Mouse (Mus musculus) right cerebral cortex, postnatal 4 days (tissue): ENCODE data around the gene Daam1.

Experiments used
- DNase-seq: peaks from one replicate; pipeline ENCODE4 v3.0.0-alpha.2; 2022

The Daam1 gene

DNA sequence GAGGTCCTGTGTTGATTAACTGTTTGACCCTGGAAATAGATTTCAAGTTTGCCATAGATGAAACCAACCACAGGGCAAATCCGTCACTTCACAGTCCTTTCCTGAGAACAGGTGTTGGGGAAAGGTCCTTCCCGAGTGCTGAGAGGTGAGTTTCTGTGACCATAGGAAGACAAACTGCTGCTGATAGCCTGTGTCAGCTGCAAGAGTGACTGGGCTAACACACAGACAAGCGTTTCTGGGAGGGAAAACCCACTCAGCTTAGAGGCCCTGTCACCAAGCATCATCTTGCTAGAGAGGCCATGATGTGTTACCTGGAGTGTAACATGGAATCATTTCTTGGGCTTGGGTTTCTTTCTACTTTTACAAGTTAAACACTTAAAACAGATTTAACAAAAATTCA lies 35.1 kb downstream of the Daam1 start:
- no peak for DNase-seq

DNA sequence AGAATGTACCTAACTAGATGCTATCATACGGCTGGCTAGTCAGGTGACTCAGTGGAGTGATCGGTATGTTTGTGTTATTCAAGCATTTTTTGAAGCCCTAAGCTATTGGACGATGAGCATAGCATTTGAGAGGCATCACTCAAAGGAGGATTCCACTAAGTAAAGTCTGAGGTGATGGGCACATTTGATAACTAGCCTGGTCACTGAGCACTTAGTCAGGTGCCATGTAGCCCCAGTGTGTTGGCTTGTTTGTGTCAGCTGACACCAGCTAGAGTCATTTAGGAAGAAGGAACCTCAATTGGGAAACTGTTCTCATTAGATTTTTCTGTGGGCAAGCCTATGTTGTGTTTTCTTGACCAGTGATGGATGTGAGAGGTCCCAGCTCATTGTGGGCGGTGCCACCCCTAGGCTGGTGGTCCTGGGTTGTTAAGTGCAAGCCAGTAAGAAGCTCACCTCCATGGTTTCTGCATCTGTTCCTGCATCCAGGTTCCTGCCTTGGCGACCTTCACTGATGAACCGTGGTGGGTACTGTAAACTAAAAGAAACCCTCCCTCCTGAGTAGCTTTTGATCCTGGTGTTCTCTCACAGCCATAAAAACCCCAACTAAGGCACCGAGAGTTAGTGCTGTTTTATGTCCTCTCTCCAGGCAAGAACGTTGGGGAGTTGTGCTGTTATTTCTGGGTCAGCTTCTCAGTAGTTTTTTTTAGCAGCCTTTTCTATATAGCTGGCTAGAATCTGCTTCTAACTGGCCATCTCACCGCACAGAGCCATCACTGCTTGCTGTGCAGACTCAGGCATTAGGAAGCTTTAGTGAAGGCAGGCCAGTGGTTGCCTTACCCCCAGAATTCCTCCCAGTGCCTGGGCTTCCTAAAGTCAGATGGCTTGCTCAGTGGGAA lies 36.7 kb downstream of the Daam1 start:
- DNase-seq = no peak

DNA sequence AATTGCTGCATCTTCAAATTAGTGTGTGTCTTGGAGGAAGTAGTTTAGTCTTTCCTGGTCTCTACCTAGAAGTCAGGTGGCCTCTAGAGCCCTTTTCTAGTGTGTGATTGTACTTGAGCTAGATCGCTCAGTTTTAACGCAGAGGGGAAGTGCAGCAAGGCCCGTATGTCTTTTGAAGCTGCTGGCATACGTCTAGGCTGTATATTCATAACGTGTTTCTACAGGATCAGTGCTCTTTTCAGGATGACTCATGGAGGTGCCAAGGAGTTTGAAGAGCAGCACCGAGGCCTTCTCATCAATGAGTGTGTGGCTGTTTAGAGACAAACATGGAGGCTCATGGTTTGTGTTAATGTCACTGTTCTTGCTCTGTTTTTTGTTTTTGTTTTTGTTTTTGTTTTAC lies 39.8 kb downstream of the Daam1 start:
- no peak for DNase-seq

DNA sequence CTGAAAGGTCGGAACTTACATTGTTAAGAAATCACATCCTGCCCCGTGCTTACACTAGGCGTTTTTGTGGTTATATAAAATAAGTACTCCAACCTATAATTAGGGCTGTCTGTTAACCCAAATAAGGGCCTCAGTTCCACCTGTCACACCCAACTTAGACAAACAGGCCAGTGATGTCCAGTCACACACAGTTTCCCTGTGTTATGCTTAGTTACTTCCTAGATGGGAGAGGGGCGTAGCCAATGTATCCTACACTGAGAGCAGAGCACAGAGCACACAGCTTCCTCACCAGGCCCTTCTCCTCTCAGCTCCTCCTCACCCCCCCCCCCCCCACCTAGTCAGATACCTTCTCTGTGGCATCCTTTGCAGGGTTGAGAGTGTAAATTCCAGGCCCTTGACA lies 41.5 kb downstream of the Daam1 start:
- no peak for DNase-seq

DNA sequence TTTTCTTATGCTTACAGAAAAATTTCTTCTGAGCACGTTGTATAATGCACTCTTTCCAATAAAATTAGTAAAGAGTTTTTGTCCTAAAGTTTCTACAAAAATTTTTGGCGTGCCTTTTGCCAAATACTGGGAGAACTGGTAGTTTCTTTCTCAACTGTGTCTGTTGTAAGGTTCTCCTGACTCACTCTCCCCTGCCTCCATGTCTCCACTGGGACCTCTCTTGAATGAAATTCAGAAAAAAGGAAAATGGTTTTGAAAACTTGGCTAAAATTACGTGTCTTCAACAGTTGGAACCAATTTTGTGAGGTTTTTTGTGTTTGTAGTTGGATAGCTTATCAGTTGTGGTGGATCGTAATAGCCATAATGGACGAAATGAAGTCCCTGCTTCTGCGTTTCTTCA lies 43.7 kb downstream of the Daam1 start:
- no peak for DNase-seq

DNA sequence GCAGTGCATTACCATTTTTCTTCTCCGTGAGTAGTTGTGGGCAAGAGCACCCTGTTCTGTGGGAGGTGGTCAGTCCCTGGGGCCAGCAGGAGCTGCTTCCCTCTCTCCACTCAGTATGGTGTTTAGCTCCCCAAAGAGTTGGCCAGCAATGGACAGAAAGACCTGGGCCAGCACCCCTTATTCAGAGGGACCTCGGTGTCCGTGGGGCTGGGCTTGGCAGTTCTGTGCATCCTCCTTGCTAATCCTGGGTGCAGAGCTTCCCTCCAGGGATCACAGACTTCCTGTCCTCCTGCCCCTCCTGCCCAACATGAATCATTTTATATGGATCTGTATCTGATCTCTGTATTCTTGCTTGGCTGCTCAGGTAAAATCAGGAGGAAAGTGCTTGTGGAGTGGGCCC lies 44.1 kb downstream of the Daam1 start:
- no peak for DNase-seq

DNA sequence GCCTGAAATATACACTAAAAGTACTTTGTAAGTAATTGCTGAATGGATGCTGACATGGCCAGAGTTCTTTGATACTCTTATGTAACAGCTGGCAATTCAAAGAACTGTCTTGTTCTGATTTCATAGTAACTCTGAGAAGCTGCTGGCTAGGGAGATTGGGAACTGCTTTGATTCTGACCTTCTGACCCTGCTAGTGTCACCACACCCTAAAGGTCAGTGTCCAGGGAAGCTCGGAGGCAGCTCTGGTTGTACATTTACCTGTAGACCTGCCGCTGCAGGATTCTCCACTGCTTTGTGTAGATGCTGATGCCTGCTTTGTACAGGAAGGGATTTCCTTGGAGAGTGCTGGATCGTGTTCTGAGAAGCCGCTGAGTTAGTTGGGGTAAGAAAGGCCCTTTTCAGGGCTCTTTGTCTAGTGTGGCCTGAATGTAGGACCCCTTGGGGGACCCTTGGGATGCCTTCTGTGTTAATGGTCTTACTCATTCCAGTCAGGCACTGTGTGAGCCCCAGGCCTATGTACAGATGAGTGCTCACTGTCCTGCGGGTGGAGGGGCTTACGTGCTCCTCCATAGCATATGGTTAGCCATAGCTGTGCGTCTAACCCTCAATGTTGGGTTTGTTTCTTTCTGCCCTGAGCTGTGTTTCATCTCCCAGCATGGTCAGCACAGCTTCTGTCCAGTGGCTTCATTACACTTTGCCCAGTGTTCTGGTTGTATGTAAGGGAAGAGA lies 45.0 kb downstream of the Daam1 start:
- DNase-seq = no peak

DNA sequence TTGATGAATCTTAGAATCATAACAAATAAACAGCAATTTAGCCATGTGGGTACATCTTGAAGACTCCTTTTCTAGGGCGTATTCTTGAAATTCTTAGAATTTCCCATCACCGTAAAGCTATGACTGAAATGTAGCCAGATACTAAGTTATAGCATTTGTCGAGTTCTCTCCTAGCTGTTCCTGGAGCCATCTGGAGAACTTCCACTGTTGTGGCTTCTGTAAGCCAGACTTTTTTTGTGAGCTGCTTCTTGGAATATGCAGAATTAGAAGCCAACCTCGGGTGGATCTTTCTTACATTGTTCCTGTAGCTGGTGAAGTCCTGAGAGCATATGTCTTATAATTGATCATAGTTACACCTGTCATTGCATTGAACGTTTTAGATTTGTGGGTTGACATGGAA lies 50.1 kb downstream of the Daam1 start:
- no peak for DNase-seq

DNA sequence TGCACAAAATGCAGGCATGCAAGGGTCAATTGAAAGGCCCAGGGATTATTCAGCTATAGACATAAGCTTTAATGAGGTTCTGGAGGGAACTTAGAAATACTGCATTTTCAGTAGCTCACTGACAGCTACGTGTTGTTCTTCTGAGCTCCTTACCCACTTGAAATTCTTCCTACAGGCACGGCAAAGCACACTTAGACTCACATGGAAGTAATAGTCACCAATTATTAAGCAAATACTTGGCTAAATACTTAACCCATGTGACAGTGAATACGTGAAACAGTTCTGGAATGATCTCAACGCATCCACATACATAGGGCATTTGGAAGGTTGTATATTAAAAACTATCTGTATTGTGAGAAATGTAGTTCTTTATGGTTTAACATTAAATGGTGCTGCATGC lies 50.6 kb downstream of the Daam1 start:
- no peak for DNase-seq

DNA sequence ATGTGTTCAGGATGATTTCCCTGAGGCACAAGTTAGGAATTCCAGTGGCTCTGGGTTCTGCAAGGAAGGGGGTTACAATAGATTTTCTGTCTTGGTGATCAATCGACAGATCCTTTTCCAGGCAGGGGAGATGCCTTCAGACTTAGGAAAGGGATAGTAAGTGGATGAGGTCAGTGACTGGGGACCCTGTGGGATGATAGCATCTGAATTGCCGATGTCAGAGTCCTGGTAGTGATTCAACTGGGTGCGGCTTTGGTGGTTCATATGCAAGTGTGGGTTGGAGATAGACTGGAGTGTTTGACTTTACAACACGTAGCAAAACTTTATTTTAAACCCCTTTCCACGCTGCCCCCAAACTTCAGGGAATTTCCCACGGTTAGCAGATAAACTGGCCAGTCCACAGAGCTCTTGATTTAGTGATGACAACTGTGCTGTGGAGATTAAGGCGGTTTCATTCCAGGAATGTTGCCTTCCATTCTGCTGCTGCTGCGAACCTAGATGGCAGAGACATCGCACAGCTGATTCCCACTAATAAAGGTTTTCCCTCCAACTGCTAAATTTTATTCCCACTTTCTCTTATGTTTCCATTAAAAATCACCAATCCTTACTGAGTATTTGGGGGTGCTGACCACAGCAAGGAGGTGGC lies 52.3 kb downstream of the Daam1 start:
- DNase-seq = no peak

DNA sequence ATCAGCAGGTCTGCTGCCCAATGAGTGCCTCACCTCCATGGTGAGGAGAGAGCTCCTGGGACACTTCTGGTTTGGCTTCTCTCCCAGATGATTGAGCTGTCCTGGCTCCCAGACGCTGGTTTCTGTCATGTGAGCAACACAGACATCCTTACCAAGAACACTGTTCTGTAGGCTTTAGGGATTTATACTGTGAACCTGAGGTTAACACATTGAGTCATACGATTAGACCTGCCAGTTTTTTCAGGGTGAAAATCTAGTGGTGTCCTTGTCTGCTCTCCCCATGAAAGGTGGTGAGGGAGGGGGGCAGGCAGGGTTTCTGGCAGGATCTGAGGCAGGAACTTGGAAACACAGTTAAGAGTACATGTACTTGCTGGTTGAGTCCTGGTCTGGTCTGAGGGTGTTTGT lies 54.3 kb downstream of the Daam1 start:
- DNase-seq = no peak

DNA sequence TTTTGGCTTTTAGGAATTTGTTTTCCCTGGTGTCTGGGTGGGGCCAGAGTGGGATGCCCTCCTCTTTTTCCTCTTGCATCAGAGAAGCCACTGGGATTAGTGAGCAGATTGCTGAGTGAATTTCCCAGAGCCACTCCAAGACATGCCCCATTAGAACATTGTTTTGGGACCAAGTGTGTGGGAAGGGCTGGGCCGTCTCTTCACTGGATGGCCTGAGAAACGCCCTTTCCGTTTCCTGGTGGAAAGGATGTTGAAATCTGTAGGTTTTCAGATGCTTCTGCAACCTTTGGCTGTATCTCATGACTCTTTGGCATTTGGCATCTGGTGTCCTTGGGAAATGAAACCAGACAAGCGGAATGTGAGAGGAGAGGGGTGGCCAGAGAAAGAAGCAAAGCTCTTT lies 54.8 kb downstream of the Daam1 start:
- DNase-seq = no peak

DNA sequence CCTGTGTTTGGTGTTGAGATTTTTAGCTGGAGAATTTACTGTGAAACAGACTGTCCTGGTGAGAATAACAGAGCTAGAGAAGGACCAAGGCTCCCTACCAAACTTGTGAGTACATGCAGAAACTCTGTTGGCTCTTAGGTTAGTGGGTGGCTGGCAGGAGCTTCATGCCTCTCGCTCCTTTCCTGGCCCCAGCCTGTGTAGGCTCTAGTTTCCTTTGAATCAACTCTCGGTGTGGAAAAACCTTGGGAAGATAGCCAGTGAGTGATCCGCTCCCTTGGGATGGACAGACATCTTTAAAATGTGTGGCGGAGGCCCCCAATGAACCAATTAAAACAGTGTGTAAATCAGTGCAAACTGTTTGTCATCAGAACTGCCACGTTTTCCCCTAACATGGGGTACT lies 55.5 kb downstream of the Daam1 start:
- no peak for DNase-seq

DNA sequence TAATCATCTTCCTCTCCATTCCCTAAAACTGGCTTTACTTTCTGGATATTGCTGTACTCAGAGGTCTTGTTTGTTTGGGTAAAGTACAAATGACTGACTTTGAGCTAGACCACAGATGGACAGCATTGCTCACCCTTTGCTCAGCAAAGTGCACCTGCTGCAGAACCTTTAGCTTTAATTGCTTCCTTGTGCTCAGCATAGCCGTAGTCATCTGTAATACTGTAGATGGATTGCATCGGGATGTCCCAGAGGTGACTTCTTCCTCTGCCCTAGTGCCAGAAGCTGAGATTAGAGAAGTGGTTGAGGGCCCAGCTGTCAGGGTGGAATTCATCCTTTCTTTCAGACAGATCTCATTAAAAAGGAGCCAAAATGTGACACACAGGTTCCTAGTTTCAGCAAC lies 56.1 kb downstream of the Daam1 start:
- no peak for DNase-seq

DNA sequence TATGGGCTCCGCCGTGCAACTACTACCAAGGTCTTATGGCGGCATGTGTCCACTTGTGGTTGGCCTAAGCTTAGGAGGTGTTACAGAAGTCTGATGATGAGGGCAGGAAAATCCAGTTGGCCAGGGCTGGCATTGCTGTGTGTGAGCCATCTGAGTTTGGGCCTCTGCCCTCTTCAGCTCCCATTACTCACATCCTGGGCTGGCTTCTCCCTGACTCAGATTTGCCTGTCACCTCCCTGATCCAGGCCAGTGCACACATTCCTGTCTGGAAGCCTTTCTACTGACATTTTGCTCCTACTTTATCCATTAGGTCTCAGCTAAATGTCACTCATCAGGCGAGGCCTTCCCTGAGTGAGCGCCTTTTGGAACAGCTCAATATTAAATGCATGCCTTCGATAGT lies 57.5 kb downstream of the Daam1 start:
- DNase-seq = no peak

DNA sequence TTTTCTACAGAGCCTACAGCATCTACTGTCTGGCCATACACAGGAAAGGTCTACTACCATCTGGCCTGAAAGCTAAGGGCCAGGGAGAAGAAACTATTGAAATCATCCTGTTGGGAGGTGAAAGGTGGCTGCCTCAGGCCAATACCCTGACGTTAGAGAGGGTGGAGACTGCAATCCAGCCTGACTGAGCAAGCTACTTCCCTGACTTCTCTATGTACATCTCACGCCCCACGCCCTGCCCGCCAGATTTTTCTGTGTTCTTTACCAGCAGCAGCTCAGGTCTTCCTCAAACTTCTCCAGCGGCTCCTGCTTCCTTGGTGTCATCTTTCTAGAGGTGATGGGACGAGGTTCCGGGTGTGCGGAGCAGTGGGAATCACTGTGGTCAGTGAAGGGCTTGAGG lies 58.4 kb downstream of the Daam1 start:
- DNase-seq = no peak

DNA sequence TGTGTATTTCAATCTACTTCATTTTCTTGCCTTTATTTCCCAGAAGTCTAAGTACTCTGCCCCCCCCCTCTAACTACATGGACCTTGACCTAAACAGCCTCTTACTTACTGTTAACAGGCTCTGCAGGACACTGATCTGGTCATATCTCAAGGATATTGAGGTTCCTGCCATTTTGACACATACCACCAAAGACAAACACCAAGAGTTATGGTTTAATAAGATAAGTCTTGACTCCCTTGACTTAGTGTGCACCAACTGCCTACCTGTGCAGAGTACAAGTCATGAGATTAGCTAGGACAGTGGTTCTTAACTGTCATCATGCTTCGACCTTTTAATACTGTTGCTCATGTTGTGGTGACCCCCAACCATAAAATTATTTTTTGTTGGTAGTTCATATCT lies 59.4 kb downstream of the Daam1 start:
- no peak for DNase-seq

DNA sequence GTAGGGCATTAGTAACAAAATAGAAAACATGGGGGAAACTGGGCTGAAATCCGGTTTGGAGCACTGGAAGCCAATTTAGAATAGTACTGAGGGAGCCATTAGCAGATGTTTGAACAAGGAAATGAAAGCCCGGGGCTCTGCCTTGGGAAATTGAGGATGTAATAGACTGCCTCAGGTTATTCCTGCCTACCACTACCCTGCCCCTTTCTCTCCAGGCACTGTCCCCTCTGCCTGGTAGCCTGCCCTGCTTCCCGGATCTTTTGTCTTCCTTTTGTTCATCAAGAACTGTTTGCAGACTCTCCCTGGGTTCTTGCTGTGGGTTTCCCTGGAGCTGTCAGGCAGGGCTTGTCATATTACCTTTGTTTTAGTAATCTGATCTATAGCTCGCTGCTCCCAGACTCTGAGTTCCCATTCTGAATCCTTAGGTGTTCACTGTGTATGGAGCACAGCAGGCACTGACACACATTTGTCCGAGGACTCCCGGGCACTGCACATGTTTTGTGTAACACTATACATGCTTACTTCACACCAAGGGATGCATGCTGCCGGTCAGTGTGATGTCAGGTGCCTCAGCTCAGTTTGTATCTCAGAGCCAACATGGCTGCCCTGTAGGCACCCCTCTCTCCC lies 61.0 kb downstream of the Daam1 start:
- no peak for DNase-seq

DNA sequence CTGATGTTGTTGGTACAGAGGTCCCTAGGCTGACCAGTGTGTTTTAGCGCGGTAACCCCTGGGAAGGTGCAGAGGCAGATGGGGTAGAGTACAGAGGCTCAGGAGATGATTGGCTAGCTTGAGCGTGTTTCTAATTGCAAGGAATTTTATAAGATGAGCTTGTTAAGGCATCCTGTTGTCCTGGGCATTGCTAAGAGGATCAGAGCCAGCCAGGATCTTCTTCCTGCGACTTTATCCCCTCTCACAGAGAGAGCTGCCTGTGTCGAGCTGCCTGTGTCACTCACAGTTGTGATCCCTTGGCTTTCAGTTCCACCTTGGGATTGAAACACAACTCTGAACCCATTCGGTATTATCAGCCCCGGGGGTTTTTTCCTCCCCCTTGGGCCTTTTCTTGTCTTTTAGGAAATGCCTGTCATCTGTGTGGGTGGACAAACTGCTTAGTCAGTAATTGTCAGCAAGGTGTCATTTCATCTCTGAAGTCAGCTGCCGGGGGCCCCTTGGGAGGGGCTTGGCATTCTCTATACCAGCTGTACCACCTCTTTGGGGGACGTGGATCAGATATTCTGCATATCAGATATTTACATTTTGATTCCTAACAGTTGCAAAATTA lies 62.2 kb downstream of the Daam1 start:
- DNase-seq = no peak

DNA sequence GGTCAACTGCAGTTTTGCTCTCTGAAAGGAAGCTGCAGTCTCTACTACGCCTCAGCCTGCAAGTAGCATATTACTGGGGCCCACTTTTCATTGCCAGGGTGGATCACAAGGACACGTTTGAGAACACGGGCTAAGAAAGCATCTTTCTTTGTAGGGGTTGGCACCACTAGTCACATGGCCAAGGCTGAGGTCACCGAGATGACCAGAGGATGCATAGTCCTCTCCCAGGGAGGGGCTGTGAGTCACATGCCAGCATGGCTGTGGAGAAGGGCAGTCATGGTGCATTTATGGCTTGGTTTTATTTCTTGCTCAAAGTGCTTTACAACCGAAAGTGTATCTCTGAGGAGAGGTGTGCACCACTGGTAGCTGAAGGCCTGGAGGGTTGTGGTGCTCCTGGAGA lies 67.4 kb downstream of the Daam1 start:
- DNase-seq = no peak

DNA sequence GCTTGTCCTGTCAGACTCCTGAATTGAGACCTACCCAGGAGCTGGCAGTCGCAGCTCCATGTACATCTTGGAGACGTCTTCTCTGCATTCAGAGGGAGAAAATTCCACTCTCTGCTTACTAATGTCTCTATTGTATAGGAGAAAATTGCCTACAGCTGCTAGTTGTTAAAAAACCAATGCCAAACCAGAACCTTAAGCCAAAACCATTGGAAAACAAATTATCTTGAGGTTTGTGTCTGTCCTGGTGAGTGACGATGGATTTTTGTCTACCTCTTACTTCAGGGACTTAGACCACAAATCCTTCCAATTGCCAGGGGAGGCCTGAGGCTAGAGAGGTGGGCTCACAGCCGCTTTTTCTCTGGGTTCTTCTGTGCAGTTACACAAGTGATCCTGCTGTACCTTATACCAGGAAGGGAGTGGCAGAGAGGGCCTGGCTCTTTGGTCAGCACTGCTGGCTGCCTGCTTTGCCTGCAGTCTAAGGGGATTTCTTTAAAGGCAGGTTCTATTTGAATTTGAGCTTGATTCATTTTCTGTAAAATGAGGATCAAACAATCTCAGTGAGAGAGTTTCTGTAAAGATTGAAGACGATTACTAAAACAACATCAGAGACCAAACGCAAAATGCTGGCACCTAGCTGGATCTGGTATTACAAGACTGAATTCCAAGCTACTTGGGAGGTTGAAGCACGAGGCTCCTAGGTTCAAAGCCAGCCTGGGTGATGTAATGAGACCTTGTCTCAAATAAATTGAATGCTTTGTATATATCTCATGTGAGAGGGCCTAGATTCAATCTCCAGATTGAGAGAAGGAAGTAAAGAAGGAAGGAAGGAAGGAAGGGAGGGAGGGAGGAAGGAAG lies 68.0 kb downstream of the Daam1 start:
- DNase-seq = no peak

DNA sequence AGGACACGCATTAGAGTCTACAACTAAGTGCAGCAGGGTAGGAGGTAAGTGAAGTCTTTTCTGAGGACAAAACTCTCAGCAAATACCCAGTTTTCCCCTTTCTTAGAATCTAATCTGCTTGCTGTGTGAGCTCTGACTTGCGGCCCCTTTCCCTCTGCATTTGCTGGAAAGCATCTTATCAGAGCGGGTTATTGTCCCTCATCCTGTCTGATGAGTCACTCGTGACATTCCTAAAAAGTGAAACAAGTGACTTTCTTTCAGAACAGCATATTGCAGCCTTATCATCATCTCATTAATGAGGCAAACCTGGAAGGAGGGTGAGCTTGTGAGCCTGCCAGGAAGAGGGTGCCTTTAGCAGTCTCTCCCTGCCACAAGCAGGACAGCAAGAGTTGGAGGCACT lies 68.7 kb downstream of the Daam1 start:
- DNase-seq = no peak
